Mouse (Mus musculus) frontal cortex, adult (tissue): ENCODE measurements around the gene Nudt22.
A peak's percentile ranks its signal among the peaks of the same experiment; 100 is the strongest.

ENCODE experiments used
- ATAC-seq: cut with Nextera tagmentation; 2 replicates; pipeline ENCODE4 v1.9.2; 2017; ENCODE audit warnings: mild to moderate bottlenecking, moderate library complexity, mixed read lengths; ENCODE audit not compliant: low TSS enrichment

Nudt22 gene

GRCm38 (mm10) chr19:6996006-6996405 is at the start of gene Nudt22, which contains the start of gene Trpt1:
Gene Nudt22, minus strand, starts transcription at chr19:6996117.
Gene Trpt1, plus strand, starts transcription at chr19:6996131.
- ATAC-seq: peak; percentile 62

- no peak for ATAC-seq
Observed at GRCm38 (mm10) chr19:7044706-7045105, 48.8 kb upstream of the Nudt22 start.

- ATAC-seq: no peak
Observed at GRCm38 (mm10) chr19:7044279-7044678, 48.4 kb upstream of the Nudt22 start.

GRCm38 (mm10) chr19:7041171-7041570 is 45.3 kb upstream of the Nudt22 start:
- no peak for ATAC-seq

- peak; percentile 1; the same call in 1 of the 2 replicates for ATAC-seq
Observed at GRCm38 (mm10) chr19:7040637-7041130, 44.8 kb upstream of the Nudt22 start.

- ATAC-seq: peak; percentile 97
Observed at GRCm38 (mm10) chr19:7039841-7040636, 44.1 kb upstream of the Nudt22 start, which contains the start of gene Stip1. Gene Stip1, minus strand, starts transcription at chr19:7039967.

GRCm38 (mm10) chr19:7039088-7039720 is 43.3 kb upstream of the Nudt22 start:
- ATAC-seq: peak; percentile 5; the same call in 1 of the 2 replicates

GRCm38 (mm10) chr19:7034006-7034405 is 38.1 kb upstream of the Nudt22 start:
- no peak for ATAC-seq

- ATAC-seq: peak; percentile 92
Observed at GRCm38 (mm10) chr19:7029531-7029930, 33.6 kb upstream of the Nudt22 start.

GRCm38 (mm10) chr19:7020224-7020641 is 24.3 kb upstream of the Nudt22 start:
- peak; percentile 65 for ATAC-seq

- no peak for ATAC-seq
Observed at GRCm38 (mm10) chr19:7019191-7019590, 23.3 kb upstream of the Nudt22 start, which contains the start of gene Fermt3. Gene Fermt3, minus strand, starts transcription at chr19:7019469.

GRCm38 (mm10) chr19:7018546-7018945 is 22.6 kb upstream of the Nudt22 start:
- no peak for ATAC-seq

GRCm38 (mm10) chr19:7017541-7018457 is 21.9 kb upstream of the Nudt22 start:
- ATAC-seq: no peak

GRCm38 (mm10) chr19:7014481-7015135 is 18.7 kb upstream of the Nudt22 start:
- ATAC-seq: no peak

GRCm38 (mm10) chr19:7013984-7014383 is 18.1 kb upstream of the Nudt22 start:
- no peak for ATAC-seq

- no peak for ATAC-seq
Observed at GRCm38 (mm10) chr19:7012426-7012825, 16.5 kb upstream of the Nudt22 start.

GRCm38 (mm10) chr19:7006892-7007593 is 11.1 kb upstream of the Nudt22 start:
- no peak for ATAC-seq

- no peak for ATAC-seq
Observed at GRCm38 (mm10) chr19:6999360-7000063, 3.6 kb upstream of the Nudt22 start.

- ATAC-seq: no peak
Observed at GRCm38 (mm10) chr19:6997721-6998290, 1.9 kb upstream of the Nudt22 start.
